Mouse (Mus musculus) CH12.LX (cell line): ENCODE measurements around the gene Tmed5. TPM values are rescaled to one million over a fixed set of nuclear protein-coding genes. Genes with fewer than 3 reads are reported as not detected.

Experiments used
- DNase-seq: peaks from one replicate; pipeline ENCODE4 v3.0.0-alpha.2; 2013; ENCODE audit errors: extremely low read depth
- H3K27ac ChIP-seq: 2 replicates; pipeline ENCODE4 v1.5.1; 2012; ENCODE audit warnings: low read depth, mild to moderate bottlenecking, control low read depth, moderate library complexity; ENCODE audit not compliant: insufficient read depth
- H3K27me3 ChIP-seq: replicated peaks from 2 replicates; pipeline ENCODE3; 2012; ENCODE audit warnings: inconsistent platforms
- H3K36me3 ChIP-seq, 2 experiments: replicated peaks in 1 of 2; 2 replicates each; pipeline versions ENCODE3 to v1.6.1; 2012; ENCODE audit warnings: inconsistent platforms in 1 of 2, low read length in 1 of 2, mild to moderate bottlenecking in 1 of 2, mixed read lengths in 1 of 2, moderate library complexity in 1 of 2; ENCODE audit not compliant: control insufficient read depth in 1 of 2, insufficient read depth in 1 of 2
- H3K4me1 ChIP-seq, 2 experiments: 2 replicates each; pipeline ENCODE4 v1.6.1; 2012; ENCODE audit warnings: inconsistent platforms in 1 of 2, moderate library complexity in 1 of 2; ENCODE audit not compliant: insufficient read depth in 2 of 2, control insufficient read depth in 1 of 2
- H3K4me2 ChIP-seq: 2 replicates; pipeline ENCODE4 v1.6.1; 2012; ENCODE audit warnings: low read depth, mild to moderate bottlenecking, control low read depth; ENCODE audit not compliant: poor library complexity, insufficient read depth, severe bottlenecking
- H3K4me3 ChIP-seq, 3 experiments: fragments of 150-350 bp in 1 of 3; sonication (generic) in 1 of 3; replicated peaks in 1 of 3; 2 replicates each; pipeline versions ENCODE3 to v1.5.1; 2011 to 2012; ENCODE audit warnings: low read depth in 2 of 3, low read length in 2 of 3, mild to moderate bottlenecking in 2 of 3, moderate library complexity in 2 of 3, control low read depth in 1 of 3, improper control_type of control experiment in 1 of 3, inconsistent platforms in 1 of 3, mixed read lengths in 1 of 3; ENCODE audit not compliant: poor library complexity in 1 of 3
- H3K79me2 ChIP-seq: replicated peaks from 2 replicates; pipeline ENCODE4 v1.6.1; 2012; ENCODE audit warnings: mild to moderate bottlenecking, moderate library complexity; ENCODE audit not compliant: control insufficient read depth, poor library complexity, insufficient read depth, severe bottlenecking; ENCODE audit errors: extremely low read depth
- H3K9ac ChIP-seq: 2 replicates; pipeline ENCODE4 v1.6.1; 2012; ENCODE audit warnings: low read depth, mild to moderate bottlenecking, control low read depth, moderate library complexity; ENCODE audit not compliant: insufficient read depth
- H3K9me3 ChIP-seq: replicated peaks from 2 replicates; pipeline ENCODE3; 2012; ENCODE audit warnings: low read length, inconsistent platforms, mixed read lengths
- CHD1 ChIP-seq: IDR thresholded peaks from 2 replicates; pipeline ENCODE4 v1.6.1; 2012; ENCODE audit warnings: low read depth, low read length, improper control_type of control experiment, inconsistent platforms
- ELF1 ChIP-seq: IDR thresholded peaks from 2 replicates; pipeline ENCODE4 v1.6.1; 2014; ENCODE audit warnings: low read depth, mild to moderate bottlenecking, inconsistent platforms, low read length, improper control_type of control experiment
- HCFC1 ChIP-seq: IDR thresholded peaks from 2 replicates; pipeline ENCODE4 v1.6.1; 2012; ENCODE audit warnings: low read depth, mild to moderate bottlenecking, inconsistent platforms, low read length, improper control_type of control experiment
- IRF4 ChIP-seq: IDR thresholded peaks from 2 replicates; pipeline ENCODE4 v1.6.1; 2014; ENCODE audit warnings: low read depth, mild to moderate bottlenecking, inconsistent platforms, low read length, improper control_type of control experiment
- KAT2A ChIP-seq: IDR thresholded peaks from 2 replicates; pipeline ENCODE4 v1.6.1; 2012; ENCODE audit warnings: low read length, improper control_type of control experiment, inconsistent platforms; ENCODE audit not compliant: insufficient replicate concordance
- MAX ChIP-seq: IDR thresholded peaks from 2 replicates; pipeline ENCODE4 v1.6.1; 2011; ENCODE audit warnings: low read length, improper control_type of control experiment
- MAZ ChIP-seq: IDR thresholded peaks from 2 replicates; pipeline ENCODE4 v1.6.1; 2012; ENCODE audit warnings: low read depth, mild to moderate bottlenecking, inconsistent platforms, low read length, improper control_type of control experiment, moderate library complexity
- MEF2A ChIP-seq: IDR thresholded peaks from 2 replicates; pipeline ENCODE4 v1.6.1; 2014; ENCODE audit warnings: low read depth, mild to moderate bottlenecking, inconsistent platforms, low read length, improper control_type of control experiment, borderline replicate concordance
- MXI1 ChIP-seq: IDR thresholded peaks from 2 replicates; pipeline ENCODE4 v1.6.1; 2011; ENCODE audit warnings: mild to moderate bottlenecking, low read depth, low read length, improper control_type of control experiment
- MYC ChIP-seq: IDR thresholded peaks from 2 replicates; pipeline ENCODE4 v1.6.1; 2011; ENCODE audit warnings: low read depth, mild to moderate bottlenecking, improper control_type of control experiment, low read length
- NELFE ChIP-seq: IDR thresholded peaks from 2 replicates; pipeline ENCODE4 v1.6.1; 2011; ENCODE audit warnings: low read depth, low read length, improper control_type of control experiment
- NRF1 ChIP-seq: IDR thresholded peaks from 2 replicates; pipeline ENCODE4 v1.6.1; 2014; ENCODE audit warnings: low read depth, mild to moderate bottlenecking, inconsistent platforms, low read length, improper control_type of control experiment, moderate library complexity
- POLR2A ChIP-seq: IDR thresholded peaks from 2 replicates; pipeline ENCODE4 v1.6.1; 2011; ENCODE audit warnings: low read depth, mild to moderate bottlenecking, improper control_type of control experiment, low read length
- POLR2AphosphoS2 ChIP-seq: IDR thresholded peaks from 2 replicates; pipeline ENCODE4 v1.6.1; 2011; ENCODE audit warnings: low read depth, low read length, improper control_type of control experiment
- SIN3A ChIP-seq: IDR thresholded peaks from 2 replicates; pipeline ENCODE4 v1.6.1; 2012; ENCODE audit warnings: low read length, improper control_type of control experiment, inconsistent platforms
- TBP ChIP-seq: conservative IDR thresholded peaks from 2 replicates; pipeline ENCODE4 v1.6.1; 2011; ENCODE audit warnings: low read depth, low read length, improper control_type of control experiment
- TCF12 ChIP-seq: IDR thresholded peaks from 2 replicates; pipeline ENCODE4 v1.6.1; 2014; ENCODE audit warnings: low read depth, mild to moderate bottlenecking, inconsistent platforms, low read length, improper control_type of control experiment
- UBTF ChIP-seq: IDR thresholded peaks from 2 replicates; pipeline ENCODE4 v1.6.1; 2012; ENCODE audit warnings: low read depth, mild to moderate bottlenecking, inconsistent platforms, low read length, improper control_type of control experiment, moderate library complexity
- ZC3H11A ChIP-seq: IDR thresholded peaks from 2 replicates; pipeline ENCODE4 v1.6.1; 2012; ENCODE audit warnings: low read depth, mild to moderate bottlenecking, inconsistent platforms, low read length, improper control_type of control experiment
- ZMIZ1 ChIP-seq: IDR thresholded peaks from 2 replicates; pipeline ENCODE4 v1.6.1; 2012; ENCODE audit warnings: low read depth, mild to moderate bottlenecking, inconsistent platforms, low read length, improper control_type of control experiment
- ZNF384 ChIP-seq: IDR thresholded peaks from 2 replicates; pipeline ENCODE4 v1.6.1; 2012; ENCODE audit warnings: low read depth, low read length, improper control_type of control experiment, inconsistent platforms
- dilution Hi-C: fragments of 300-500 bp; cut with MboI; formaldehyde crosslinking; loops from 2 replicates; pipeline ENCODE4 v1.14.3; 2020; ENCODE audit warnings: low sequenced_read_pairs; ENCODE audit not compliant: extremely low pct_unique_long_range_greater_than_20kb, extremely low pct_ligation_motif_present
- in situ Hi-C: fragments of 300-500 bp; cut with MboI; formaldehyde crosslinking; loops from 3 replicates; pipeline ENCODE4 v1.14.3; 2019; ENCODE audit warnings: low sequenced_read_pairs, low pct_ligation_motif_present, low pct_unique_long_range_greater_than_20kb, mixed read lengths
- polyA plus RNA-seq: library from polyadenylated mRNA; unstranded; fragments of >175 nt; gene quantifications from 2 replicates; pipeline ENCODE4 v1.2.1, GENCODE M21; 2012; ENCODE audit warnings: low read depth; ENCODE audit not compliant: insufficient read length
- total RNA-seq, 2 experiments: library from RNA; depleted of rRNA; stranded (reverse); fragments of 300-350 nt in 1 of 2; fragments of >200 nt in 1 of 2; gene quantifications; 2 replicates each; pipeline ENCODE4 v1.2.3; 2012 to 2014

Gene Tmed5
- total RNA-seq (2012; rRNA removed) = 72.5 and 74.6 TPM in 2 replicates
- 122 and 141 TPM in 2 replicates for total RNA-seq (2014; rRNA removed)
- 49.4 and 60.2 TPM in 2 replicates for polyA plus RNA-seq

- Histone ChIP-seq H3K9me3 (no peaks in the 10 kb centered on the region), H3K27ac (peak within 1 kb of the TSS; percentile 94), H3K27me3 (no peaks in the 10 kb centered on the region), H3K79me2 (peaks cover 22% of the 10 kb centered on the region), H3K4me1 (peaks cover 0 to 19% of the 10 kb centered on the region in 2 experiments; a peak in 3 of 4 replicates), H3K36me3 (peaks cover 10 to 23% of the 10 kb centered on the region in 2 experiments), H3K4me3 (peak within 1 kb of the TSS; percentile 80 to 99 (median 89)), H3K4me2 (peak within 1 kb of the TSS; percentile 82), H3K9ac (peak within 1 kb of the TSS; percentile 91)
- in situ Hi-C loops (no loop called here), dilution Hi-C loops (no loop called here)
- peak; percentile 98 for DNase-seq
- TF ChIP-seq NELFE (peak; percentile 74), ZNF384 (no peak), POLR2A (peak; percentile 85), MAZ (peak; percentile 17; the same call in 1 of the 2 replicates), SIN3A (no peak; the same call in 1 of the 2 replicates), NRF1 (peak; percentile 8), KAT2A (peak; percentile 82; the same call in 1 of the 2 replicates), ZMIZ1 (peak; percentile 77), IRF4 (peak; percentile 77), ELF1 (peak; percentile 83), CHD1 (no peak), MEF2A (peak; percentile 68; the same call in 1 of the 2 replicates), TBP (0 out of 2 replicates have a peak, but pooled peaks have one; percentile 41), POLR2AphosphoS2 (peak; percentile 88), UBTF (no peak), MAX (peak; percentile 67), TCF12 (peak; percentile 74), MXI1 (peak; percentile 45; the same call in 1 of the 2 replicates), MYC (peak; percentile 49; the same call in 1 of the 2 replicates), HCFC1 (peak; percentile 96), ZC3H11A (no peak)
- TF ChIP-seq, all 38 proteins: peak for 16
These were observed at the start of gene Tmed5, which contains the start of gene Ccdc18 for GRCm38 (mm10) chr5:108132441-108133243. Tmed5 (minus strand) TSS chr5:108132620. Ccdc18 (plus strand) TSS chr5:108132875.
